Mouse (Mus musculus) kidney, adult 8-10 months (tissue): ENCODE results near the gene Gabrr2.
A peak's percentile ranks its signal among the peaks of the same experiment; 100 is the strongest.
"Not testable (repeated sequence)": the region's sequence is repeated elsewhere in the genome, so short reads cannot be mapped to it uniquely, and the experiment has no call there.

Source experiments
- DNase-seq, 2 experiments: peaks; one replicate each; pipeline ENCODE4 v3.0.0; 2022

Gabrr2 gene

DNA sequence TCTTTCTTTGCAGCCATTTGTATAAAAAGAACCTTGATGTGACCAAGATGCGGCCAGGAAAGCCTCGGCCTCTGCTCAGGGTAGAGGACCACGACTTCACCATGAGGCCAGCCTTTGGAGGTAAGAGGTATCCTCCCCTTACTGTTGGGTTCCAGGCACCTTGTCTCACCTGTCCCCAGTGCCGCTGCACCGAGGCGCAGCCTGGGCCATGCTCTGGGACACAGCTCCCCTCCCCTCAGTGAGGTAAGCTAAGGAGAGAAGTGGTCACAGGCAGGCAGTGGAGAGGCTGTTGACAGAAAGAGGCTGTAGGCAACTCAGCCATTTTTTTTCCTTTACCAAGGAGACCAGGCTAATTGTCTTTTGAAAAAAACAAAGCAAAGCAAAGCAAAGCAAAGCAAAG lies 8.5 kb downstream of the Gabrr2 start:
- no peak for DNase-seq

DNA sequence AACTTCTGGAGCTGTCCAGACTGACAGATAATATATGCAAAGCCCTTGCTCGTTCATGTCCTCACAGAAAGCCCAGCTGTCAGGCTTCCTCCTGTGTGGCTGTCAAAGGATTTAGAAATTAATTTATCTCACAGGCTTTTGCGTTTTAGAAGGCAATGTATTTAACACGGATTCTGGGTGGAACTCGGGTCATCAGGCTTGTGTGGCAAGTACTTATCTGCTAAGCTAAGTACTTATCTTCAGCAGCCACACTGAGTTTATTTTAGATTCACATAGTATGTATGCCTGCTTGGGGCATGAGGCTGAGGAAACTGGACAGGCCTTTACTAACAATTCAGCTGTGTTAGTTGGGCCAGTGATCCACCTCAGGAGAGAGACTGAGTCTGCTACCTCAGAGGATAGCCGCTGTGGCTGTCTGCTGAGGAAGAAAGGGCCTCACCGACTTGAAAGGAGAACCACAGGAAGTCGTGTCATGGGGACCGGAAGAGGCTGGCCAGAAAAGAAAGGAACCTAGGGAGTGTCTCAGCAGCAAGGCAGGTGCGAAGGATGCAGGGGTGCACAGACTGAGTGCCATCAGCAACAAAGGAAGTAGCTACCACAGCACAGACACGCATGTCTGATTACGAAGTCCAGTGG lies 9.8 kb downstream of the Gabrr2 start:
- DNase-seq: no peak

DNA sequence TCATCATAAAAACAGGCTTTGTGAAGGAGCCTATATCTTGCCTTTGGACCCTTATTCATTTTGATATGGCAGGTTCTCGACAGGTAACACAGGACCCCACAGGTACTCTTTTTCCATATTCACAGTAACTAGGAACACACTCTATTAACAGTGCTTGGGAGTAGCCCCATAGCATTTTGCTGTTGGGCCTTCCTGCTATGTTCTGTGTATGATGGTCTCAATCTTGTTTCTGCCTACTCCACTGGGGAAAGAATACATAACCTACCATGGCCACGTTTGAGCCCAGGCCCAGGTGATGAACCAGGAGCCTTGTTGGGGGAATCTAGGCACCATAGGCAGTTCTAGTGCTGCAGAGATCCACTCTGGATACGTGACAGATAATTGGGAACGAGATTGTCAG lies 11.6 kb downstream of the Gabrr2 start:
- no peak for DNase-seq

DNA sequence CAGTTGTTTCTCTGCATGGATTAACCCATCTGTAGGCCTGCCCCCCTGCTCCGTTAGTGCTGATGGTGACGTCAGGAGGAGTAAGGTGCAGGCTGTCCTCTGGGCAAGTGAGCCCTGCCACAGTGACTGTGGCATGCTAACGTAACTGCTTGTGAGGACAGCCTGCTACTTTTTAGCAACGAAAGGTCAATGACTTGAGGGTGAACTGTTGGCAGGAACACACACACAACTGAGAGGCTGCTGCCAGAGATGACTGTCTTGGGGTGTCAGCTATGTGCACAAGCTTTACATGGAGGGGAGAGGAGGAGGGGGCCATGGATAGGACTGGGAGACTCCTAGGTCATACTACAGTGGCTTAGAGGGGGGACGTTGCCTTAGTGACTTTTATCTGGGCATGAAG lies 12.1 kb downstream of the Gabrr2 start:
- no peak for DNase-seq

DNA sequence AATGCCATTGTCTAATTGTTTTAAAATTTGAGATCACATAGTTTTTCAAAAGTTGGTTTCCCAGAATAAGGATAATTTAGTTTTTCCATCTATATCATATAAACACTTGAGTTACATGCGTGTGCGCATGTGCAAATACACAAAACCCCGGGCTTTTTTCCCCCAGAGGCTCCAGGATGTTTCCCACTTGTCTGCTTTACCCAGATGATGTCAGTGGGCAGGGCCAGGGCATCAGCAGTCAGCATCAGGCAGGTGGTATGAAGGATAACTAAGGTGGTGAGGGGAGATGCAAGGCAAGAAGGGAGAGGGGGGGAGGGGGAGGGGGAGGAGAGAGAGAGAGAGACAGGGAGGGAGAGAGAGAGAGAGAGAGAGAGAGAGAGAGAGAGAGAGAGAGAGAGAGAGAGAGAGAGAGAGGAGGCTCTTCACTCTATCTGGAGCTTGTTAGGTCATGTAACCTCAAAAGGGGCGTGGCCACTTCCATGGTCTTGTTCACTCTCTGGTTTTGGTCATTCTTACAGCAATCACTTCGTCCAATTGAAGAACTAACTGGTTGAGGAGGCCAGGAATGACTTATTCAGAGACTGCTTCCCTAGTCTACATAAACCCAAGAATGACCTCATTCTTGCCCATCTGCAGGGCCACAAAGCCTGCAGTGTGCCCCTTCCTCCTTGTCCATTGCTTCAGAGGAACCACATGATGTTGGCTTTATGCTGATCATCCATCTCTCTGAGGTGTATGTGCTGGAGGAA lies 13.2 kb downstream of the Gabrr2 start:
- no peak for DNase-seq

DNA sequence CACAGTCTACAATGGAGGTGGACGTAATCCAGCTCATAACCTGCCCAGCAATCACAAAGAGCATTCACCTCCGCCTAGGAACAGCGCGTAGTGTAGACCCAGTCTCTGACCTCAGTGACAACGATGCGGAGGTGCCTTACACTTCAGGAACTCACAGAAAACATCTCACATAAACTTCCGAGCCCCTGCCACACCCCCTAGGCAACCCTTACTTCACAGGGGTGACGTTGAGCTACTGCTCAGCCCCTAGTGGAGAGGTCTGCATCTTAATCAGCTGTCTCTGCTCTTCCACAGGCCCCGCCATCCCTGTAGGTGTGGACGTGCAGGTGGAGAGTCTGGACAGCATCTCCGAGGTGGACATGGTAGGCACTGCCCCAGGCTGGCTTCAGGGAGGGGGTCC lies 14.4 kb downstream of the Gabrr2 start:
- no peak for DNase-seq

DNA sequence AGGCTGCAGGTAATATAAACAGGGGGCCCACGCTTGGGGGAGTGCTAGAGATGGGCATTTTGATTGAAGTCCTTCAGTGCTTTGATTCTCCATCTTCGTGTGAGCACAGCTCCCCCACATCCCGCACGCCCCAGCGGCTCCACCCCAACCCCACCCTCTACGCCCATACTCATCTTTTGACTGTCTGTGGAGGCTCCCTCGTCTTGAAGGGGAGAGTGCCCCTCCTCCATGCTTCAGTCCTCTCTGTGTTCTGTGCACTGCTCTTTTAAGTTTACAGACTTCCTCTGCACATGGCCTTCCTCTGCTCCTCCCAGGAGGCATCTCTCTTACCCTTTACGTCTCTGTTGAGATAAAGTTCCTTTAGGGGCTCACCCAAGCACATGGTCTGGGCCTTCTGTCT lies 14.9 kb downstream of the Gabrr2 start:
- DNase-seq: no peak

DNA sequence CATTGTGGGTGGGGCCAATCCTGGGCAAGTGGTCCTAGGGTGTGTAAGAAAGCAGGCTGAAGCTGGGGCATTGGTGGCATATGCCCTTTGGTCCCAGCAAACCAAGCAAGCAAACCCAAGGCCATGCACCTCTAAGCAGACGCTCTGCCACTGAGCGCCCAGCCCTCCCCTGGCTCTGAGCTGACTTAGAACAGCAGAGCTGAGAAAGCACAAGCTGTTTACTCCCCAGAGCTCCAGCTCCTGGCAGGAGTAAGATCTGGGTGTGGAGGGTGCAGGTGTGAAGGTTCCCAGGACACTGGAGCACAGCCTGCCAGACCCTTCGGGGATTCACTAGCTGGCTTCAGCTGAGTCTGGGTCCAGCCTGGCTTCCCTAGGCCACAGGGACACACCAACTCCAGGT lies 15.7 kb downstream of the Gabrr2 start:
- no peak for DNase-seq

DNA sequence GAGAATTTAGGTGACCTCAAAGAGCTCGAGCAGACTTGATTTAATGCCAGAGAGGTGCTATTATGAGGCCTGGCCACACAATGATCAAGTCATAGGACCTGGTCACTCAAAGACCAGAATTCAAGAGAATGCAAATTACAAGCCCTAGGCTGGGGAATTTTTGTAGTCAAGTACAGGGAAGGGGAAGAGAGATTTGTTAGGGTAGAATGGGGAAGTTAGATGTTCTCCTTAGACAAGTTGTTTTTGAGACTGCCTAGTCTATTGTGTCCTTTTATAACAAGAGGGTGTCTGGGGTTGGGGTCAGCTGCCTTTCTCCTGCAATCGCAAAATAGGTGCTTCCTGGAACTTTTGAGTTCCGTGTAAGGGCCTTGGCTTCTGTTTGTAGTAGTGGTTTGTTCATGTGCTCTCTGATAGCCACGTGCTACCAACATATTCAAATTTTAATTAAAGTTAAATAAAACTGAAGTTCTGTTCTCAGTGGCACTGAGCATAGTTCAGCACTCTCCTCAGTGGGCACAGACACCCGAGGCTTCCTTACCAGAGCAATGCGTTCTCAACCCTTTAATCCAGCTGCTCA lies 36.4 kb downstream of the Gabrr2 start:
- no peak for DNase-seq

DNA sequence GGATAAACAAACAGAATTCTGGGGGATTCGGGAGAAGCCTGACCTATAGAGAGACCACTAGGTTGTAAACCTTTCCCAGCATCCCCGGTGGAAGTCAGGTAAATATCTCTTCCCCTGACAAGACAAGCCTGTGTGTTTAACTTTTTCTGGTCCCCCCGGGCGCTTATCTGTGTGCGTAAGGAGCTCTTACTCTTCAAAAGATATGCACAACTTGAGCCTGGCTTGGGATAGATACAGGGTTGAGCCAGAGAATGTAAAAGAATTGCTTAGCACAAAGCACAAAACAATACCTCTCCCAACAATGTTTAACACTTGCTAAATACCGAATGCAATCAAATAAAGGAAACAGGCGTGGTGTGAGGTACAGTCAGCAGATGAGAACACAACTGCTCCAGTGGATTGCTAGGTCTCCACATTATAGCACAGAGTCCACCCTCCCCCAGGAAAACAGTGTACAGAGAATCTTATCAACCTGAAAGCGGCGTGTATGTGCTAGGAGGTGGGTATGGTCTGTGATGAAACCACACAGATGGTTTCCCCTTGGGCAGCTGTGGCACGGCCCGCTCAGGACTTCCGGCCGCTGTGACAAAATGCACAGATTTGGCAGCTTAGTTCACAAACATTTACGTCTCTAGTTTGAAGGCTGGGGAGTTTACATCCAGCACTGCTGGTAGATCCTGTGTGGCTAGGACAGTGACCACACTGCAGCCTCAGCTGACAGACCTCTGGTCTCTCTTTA lies 47.1 kb downstream of the Gabrr2 start:
- DNase-seq: no peak

DNA sequence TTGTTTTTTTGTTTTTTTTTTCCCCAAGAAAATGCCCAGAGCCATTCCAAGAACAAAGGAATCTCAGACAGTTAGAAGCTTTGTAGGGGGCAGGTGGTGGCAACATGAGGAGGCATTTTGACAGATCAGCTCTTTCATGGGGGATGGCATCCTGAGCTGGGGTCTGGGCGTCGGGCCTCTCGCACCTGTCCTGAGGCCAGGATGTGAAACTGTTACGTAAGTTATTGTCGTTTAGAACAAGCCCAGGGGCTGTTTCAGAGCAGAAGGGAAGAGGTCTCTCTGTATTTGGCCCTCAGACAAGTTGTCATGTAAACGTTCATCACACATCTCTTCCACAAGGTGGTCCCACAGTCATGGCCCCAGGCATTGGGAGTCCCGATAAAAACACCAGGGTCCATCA lies 48.0 kb downstream of the Gabrr2 start:
- DNase-seq: no peak

DNA sequence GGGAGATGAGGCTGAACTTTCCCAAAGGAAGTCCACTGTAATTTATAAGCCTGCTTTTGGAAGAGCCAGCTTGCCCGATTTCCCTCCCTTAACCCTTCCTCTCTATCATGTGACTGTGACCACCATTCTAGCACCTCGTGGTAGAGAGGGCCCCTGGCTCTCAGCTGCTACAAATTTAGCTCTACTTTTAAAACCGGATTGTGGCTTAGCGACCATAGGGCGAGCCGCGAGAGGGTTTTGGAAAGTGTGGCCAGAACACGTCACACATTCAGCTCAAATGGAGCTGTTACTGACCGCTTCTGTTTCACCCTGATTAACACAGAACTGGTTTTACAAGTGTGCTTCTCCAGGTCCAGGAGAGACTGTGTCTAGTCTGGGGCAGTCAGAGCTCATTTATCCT lies 48.6 kb downstream of the Gabrr2 start:
- DNase-seq: no peak

DNA sequence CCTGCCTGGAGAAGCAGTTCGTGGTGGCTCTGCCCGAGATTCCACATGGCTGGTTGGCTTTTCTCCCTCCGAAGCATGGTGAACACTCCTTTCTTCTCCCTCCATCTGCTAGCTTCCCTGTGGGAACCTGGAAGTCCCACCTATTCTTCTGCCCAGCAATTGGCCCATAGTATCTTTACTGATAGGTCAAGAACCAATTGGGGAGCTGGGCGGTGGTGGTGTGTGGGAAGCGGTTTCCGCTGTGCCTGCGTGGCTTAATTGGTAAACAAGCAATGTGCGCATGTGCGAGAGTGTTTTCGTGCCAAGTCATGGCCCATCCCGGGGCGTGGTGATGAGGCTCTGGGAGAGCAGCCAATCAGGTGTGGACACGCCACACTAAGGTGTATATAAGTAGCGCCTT lies 50.1 kb downstream of the Gabrr2 start:
- DNase-seq: not testable (repeated sequence)

DNA sequence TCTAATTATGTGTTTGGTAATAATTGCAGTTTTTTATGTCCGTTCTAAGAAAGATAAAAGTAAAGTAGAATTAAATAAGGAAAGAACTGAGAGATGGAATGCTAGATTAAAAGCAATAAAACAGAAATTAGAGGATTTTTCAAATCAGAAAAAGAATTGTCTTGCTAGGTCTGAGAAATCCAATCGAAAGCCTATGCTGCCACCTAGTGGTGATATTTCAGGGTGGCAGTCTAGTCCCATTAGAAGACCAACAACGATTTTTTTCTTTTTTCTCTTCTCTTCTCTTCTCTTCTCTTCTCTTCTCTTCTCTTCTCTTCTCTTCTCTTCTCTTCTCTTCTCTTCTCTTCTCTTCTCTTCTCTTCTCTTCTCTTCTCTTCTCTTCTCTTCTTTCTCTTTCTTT lies 56.3 kb downstream of the Gabrr2 start:
- peak; percentile 38 to 83 for DNase-seq

DNA sequence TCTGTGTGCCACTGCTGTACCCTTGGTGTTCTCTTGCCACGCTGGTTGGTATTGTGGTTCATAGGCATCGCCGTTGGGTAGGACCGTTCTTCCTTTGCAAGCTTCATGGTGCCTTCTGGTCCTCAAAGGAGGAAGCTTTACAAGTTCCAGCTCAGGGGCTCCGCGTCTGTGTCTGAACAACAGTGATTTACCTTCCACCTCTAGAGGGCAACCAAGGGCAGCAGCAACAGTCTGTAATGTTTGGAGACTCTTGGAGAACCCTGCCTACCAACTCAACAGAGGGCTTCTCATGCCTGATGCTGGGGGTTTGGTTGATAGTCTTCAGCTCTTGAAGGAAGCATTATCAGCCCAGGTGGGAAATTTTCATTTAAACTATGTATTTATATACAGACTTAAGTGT lies 61.7 kb downstream of the Gabrr2 start:
- peak; percentile 21 to 57 for DNase-seq

DNA sequence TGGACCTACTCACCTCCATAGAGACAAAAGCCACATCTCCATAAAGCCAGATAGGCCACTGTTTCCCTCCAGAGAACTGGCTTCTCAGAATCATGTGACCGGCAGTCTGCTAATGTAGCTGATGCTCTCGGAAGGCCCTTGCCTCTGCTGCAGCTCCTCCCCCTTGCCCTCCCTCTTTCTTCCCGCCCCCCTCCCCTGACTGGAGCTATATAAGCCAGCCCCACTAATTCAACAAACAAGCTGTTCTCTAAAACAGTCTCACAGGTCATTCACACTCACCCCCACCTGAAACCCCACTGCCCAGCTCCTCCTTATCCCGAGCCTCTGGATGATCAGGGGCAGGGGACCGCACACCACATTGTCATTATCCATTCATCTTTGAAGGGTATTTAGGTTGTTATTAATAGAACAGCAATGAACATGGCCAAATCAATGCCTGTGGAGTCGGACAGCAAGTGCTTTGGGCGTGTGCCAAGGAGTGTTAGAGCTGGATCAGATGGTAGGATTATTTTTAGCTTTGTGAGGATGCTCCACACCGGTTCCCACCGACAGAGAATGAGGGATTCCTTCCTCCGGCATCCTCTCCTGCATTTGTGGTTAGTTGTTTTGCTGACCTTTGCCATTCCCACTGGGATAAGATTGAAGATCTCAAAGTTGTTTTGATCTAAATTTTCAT lies 62.7 kb downstream of the Gabrr2 start:
- no peak for DNase-seq

DNA sequence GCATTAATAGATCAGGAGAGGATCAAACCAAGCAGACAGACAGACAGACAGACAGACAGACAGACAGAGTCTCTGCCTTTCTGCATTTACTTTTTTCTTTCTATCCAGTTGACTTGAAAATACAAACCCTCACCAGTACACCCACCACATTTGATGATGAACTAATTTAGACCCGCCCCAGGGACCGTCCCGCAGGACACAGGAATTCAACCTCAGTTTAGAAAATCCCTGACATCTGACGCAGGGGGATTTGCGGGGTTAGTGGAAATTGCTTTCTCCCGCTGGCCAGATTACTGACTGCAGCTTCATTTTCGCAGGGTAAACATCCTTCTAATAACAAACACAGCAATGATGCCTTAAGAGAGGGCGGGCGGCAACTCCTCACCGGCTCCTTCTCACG lies 69.4 kb downstream of the Gabrr2 start, which contains the start of gene Gabrr1:
Gene Gabrr1, plus strand, starts transcription at position 301 of the 400 bp plus-strand sequence.
- no peak for DNase-seq
